Mouse (Mus musculus) Patski (cell line): ENCODE results near the gene Polh. TPM values are rescaled to one million over a fixed set of nuclear protein-coding genes. Genes with fewer than 3 reads are reported as not detected.

Experiments
- ATAC-seq: fragments of 100-300 bp; one replicate; pipeline ENCODE4 v1.8.0; 2021
- CTCF ChIA-PET: fragments of 350-600 bp; sonication (Branson Sonifier 250); formaldehyde crosslinking; loops from one replicate; lab custom pipeline; 2022; ENCODE audit warnings: inconsistent platforms; lab: Charles Lee
- POLR2A ChIA-PET: fragments of 350-600 bp; sonication (Branson Sonifier 250); formaldehyde crosslinking; loops from one replicate; lab custom pipeline; 2022; ENCODE audit warnings: antibody characterized with exemption, inconsistent platforms; lab: Charles Lee
- DNase-seq: peaks from one replicate; pipeline ENCODE4 v3.0.0-alpha.2; 2011; ENCODE audit warnings: low read depth, low spot score
- H3K27me3 ChIP-seq: fragments of 371-371 bp; one replicate; pipeline ENCODE4 v1.5.1; 2021
- CTCF ChIP-seq: fragments of 100-300 bp; IDR thresholded peaks from one replicate; pipeline ENCODE4 v1.5.1; 2021
- in situ Hi-C: fragments of 300-500 bp; cut with MboI; formaldehyde crosslinking; loops from 3 replicates; pipeline ENCODE4 v1.11.1; 2018; ENCODE audit warnings: low pct_unique_long_range_greater_than_20kb, mixed read lengths
- polyA plus RNA-seq: library from polyadenylated mRNA; unstranded; gene quantifications from one replicate; pipeline ENCODE4 v1.2.3, GENCODE M21; 2021

Gene Polh
- polyA plus RNA-seq, 1 experiment from 2014 or later, result 14.4 TPM

GRCm38 (mm10) chr17:46138563-46139236 is 63.7 kb downstream of the Polh start:
- ChIA-PET CTCF (no interaction called here), POLR2A (no interaction called here)
- H3K27me3 ChIP-seq, result no peaks in the 10 kb centered on the region
- DNase-seq (no peak), ATAC-seq (no peak)
- in situ Hi-C loops, result no loop called here
- no peak for TF ChIP-seq CTCF

- ATAC-seq (no peak), DNase-seq (no peak)
- ChIA-PET POLR2A (no interaction called here), CTCF (interaction anchor here (0.7 to 2.2 kb wide), 19 partner anchors 10 to 400 kb away, joined by 3 to 9 read pairs (median 4); partner anchors contain the start of genes Mrps18a, Rsph9 and Vegfa)
- no peaks in the 10 kb centered on the region for H3K27me3 ChIP-seq
- TF ChIP-seq CTCF, result no peak
- in situ Hi-C loops, result loop anchor here (5.0 kb wide), 3 partner anchors 96 to 406 kb away; no protein-coding TSS in a partner anchor
Observed at GRCm38 (mm10) chr17:46132862-46133261, 69.6 kb downstream of the Polh start.

GRCm38 (mm10) chr17:46132058-46132718 is 70.3 kb downstream of the Polh start:
- no peaks in the 10 kb centered on the region for H3K27me3 ChIP-seq
- in situ Hi-C loops, result loop anchor here (5.0 kb wide), 3 partner anchors 95 to 405 kb away; no protein-coding TSS in a partner anchor
- TF ChIP-seq CTCF, result no peak
- ATAC-seq (no peak), DNase-seq (no peak)
- POLR2A ChIA-PET, result interaction anchor here (0.7 kb wide), 1 partner anchor 106 kb away, joined by 4 read pairs; no protein-coding TSS in a partner anchor
- CTCF ChIA-PET, result interaction anchor here (0.7 to 2.2 kb wide), 21 partner anchors 9 to 402 kb away, joined by 3 to 9 read pairs (median 4); partner anchors contain the start of genes Mrps18a, Rsph9 and Vegfa

GRCm38 (mm10) chr17:46129741-46130498 is 72.5 kb downstream of the Polh start:
- no peaks in the 10 kb centered on the region for H3K27me3 ChIP-seq
- TF ChIP-seq CTCF, result no peak
- no peak for ATAC-seq
- DNase-seq, result no peak
- CTCF ChIA-PET, result interaction anchor here (0.8 kb wide), 1 partner anchor 25 kb away, joined by 3 read pairs; no protein-coding TSS in a partner anchor
- POLR2A ChIA-PET, result no interaction called here
- in situ Hi-C loops, result loop anchor here (5.0 kb wide), 3 partner anchors 93 to 403 kb away; no protein-coding TSS in a partner anchor

GRCm38 (mm10) chr17:46127814-46128493 is 74.5 kb downstream of the Polh start:
- in situ Hi-C loops, result no loop called here
- no peak for DNase-seq
- no peaks in the 10 kb centered on the region for H3K27me3 ChIP-seq
- no peak for TF ChIP-seq CTCF
- ATAC-seq, result no peak
- ChIA-PET CTCF (no interaction called here), POLR2A (no interaction called here)

GRCm38 (mm10) chr17:46126608-46127007 is 75.8 kb downstream of the Polh start:
- CTCF ChIA-PET, result interaction anchor here (1.2 kb wide), 1 partner anchor 37 kb away, joined by 3 read pairs; no protein-coding TSS in a partner anchor
- DNase-seq (no peak), ATAC-seq (no peak)
- H3K27me3 ChIP-seq, result no peaks in the 10 kb centered on the region
- TF ChIP-seq CTCF, result no peak
- POLR2A ChIA-PET, result no interaction called here
- in situ Hi-C loops, result no loop called here

GRCm38 (mm10) chr17:46123953-46124700 is 78.3 kb downstream of the Polh start:
- POLR2A ChIA-PET, result interaction anchor here (0.5 kb wide), 1 partner anchor 38 kb away, joined by 3 read pairs; no protein-coding TSS in a partner anchor
- TF ChIP-seq CTCF, result no peak

GRCm38 (mm10) chr17:46123285-46123684 is 79.2 kb downstream of the Polh start:
- TF ChIP-seq CTCF, result no peak
- no peaks in the 10 kb centered on the region for H3K27me3 ChIP-seq
- POLR2A ChIA-PET, result no interaction called here
- no peak for DNase-seq
- in situ Hi-C loops, result no loop called here
- CTCF ChIA-PET, result interaction anchor here (1.5 kb wide), 1 partner anchor 9 kb away, joined by 5 read pairs; no protein-coding TSS in a partner anchor
- no peak for ATAC-seq

More at GRCm38 (mm10) chr17:46123953-46124700, 78.3 kb downstream of the Polh start:
- in situ Hi-C loops, result no loop called here
- CTCF ChIA-PET, result interaction anchor here (1.5 kb wide), 1 partner anchor 8 kb away, joined by 5 read pairs; no protein-coding TSS in a partner anchor
- DNase-seq (no peak), ATAC-seq (no peak)
- H3K27me3 ChIP-seq, result no peaks in the 10 kb centered on the region

GRCm38 (mm10) chr17:46122791-46123190 is 79.7 kb downstream of the Polh start:
- POLR2A ChIA-PET, result no interaction called here
- DNase-seq (no peak), ATAC-seq (no peak)
- in situ Hi-C loops, result no loop called here
- no peak for TF ChIP-seq CTCF
- CTCF ChIA-PET, result interaction anchor here (1.5 kb wide), 1 partner anchor 9 kb away, joined by 5 read pairs; no protein-coding TSS in a partner anchor
- H3K27me3 ChIP-seq, result no peaks in the 10 kb centered on the region

Other genes starting within 250 kb of the Polh start
- gene Vegfa, start 170.3 kb downstream of the Polh start, polyA plus RNA-seq, result 124 TPM
- 100 TPM for gene Mrps18a, start 91.7 kb downstream of the Polh start, polyA plus RNA-seq
- 29.3 TPM for gene Rsph9, start 58.4 kb downstream of the Polh start, polyA plus RNA-seq
- 14.6 TPM for gene Mad2l1bp, start 49.1 kb downstream of the Polh start, polyA plus RNA-seq
- gene Gtpbp2, start 41.6 kb downstream of the Polh start, polyA plus RNA-seq, result 84.7 TPM
- 48.3 TPM for gene Xpo5, start 137 bp upstream of the Polh start, polyA plus RNA-seq
- gene Polr1c, start 45.4 kb upstream of the Polh start, polyA plus RNA-seq, result 93.1 TPM
- 88.7 TPM for gene Yipf3, start 45.4 kb upstream of the Polh start, polyA plus RNA-seq
- gene Lrrc73, start 50.9 kb upstream of the Polh start, polyA plus RNA-seq, result 9.4 TPM
- gene Tjap1, start 80.4 kb upstream of the Polh start, polyA plus RNA-seq, result 55.3 TPM
- 1.4 TPM for gene Dlk2, start 94.8 kb upstream of the Polh start, polyA plus RNA-seq
- 7.6 TPM for gene Abcc10, start 125.7 kb upstream of the Polh start, polyA plus RNA-seq
- gene Zfp318, start 181.1 kb upstream of the Polh start, polyA plus RNA-seq, result 18.6 TPM
- not detected for gene Crip3, start 226.3 kb upstream of the Polh start, polyA plus RNA-seq
- not detected for gene Slc22a7, start 235.8 kb upstream of the Polh start, polyA plus RNA-seq